Mouse (Mus musculus): ENCODE data around the gene Acsl5.

GRCm38 (mm10) chr19:55284093-55284492 is 32.4 kb downstream of the Acsl5 start:
- TF ChIP-seq CTCF (IDR thresholded peaks at IDR 0.05; ENCODE audit: low read depth, low read length) (no peak), TAL1 (conservative IDR thresholded peaks at IDR 0.05; ENCODE audit: low read depth, low read length) (no peak), GATA1 (IDR thresholded peaks at IDR 0.05; ENCODE audit: borderline replicate concordance, low read length) (no peak), POLR2AphosphoS5 (IDR thresholded peaks at IDR 0.05; ENCODE audit: insufficient replicate concordance, low read depth, low read length) (no peak)
